Mouse (Mus musculus) kidney, adult 18-20 months (tissue): ENCODE results near the gene Ssmem1.

Source experiments
- DNase-seq: peaks from one replicate; pipeline ENCODE4 v3.0.0; 2021

Gene Ssmem1

GRCm38 (mm10) chr6:30509265-30510239, at the start of gene Ssmem1, which contains the start of gene Tmem209:
Gene Ssmem1, plus strand, starts transcription at chr6:30509849.
Gene Tmem209, minus strand, starts transcription at chr6:30509783.
- peak; percentile 99 for DNase-seq

- DNase-seq: peak; percentile 37
These were observed 48.8 kb upstream of the Ssmem1 start for GRCm38 (mm10) chr6:30460750-30461446.

GRCm38 (mm10) chr6:30461755-30462344, 47.8 kb upstream of the Ssmem1 start:
- no peak for DNase-seq

- DNase-seq: no peak
These were observed 46.8 kb upstream of the Ssmem1 start for GRCm38 (mm10) chr6:30462822-30463221.

GRCm38 (mm10) chr6:30465586-30465985, 44.1 kb upstream of the Ssmem1 start:
- no peak for DNase-seq

- no peak for DNase-seq
These were observed 41.6 kb upstream of the Ssmem1 start for GRCm38 (mm10) chr6:30468058-30468457.

GRCm38 (mm10) chr6:30468684-30469083, 41.0 kb upstream of the Ssmem1 start:
- DNase-seq: peak; percentile 55

GRCm38 (mm10) chr6:30469370-30469769, 40.3 kb upstream of the Ssmem1 start:
- DNase-seq: no peak

GRCm38 (mm10) chr6:30471706-30472105, 37.9 kb upstream of the Ssmem1 start:
- no peak for DNase-seq

GRCm38 (mm10) chr6:30476025-30476765, 33.5 kb upstream of the Ssmem1 start:
- no peak for DNase-seq

GRCm38 (mm10) chr6:30477210-30477714, 32.4 kb upstream of the Ssmem1 start:
- no peak for DNase-seq

GRCm38 (mm10) chr6:30477784-30478183, 31.9 kb upstream of the Ssmem1 start:
- DNase-seq: no peak

GRCm38 (mm10) chr6:30479418-30479817, 30.2 kb upstream of the Ssmem1 start:
- DNase-seq: no peak

- no peak for DNase-seq
These were observed 26.7 kb upstream of the Ssmem1 start for GRCm38 (mm10) chr6:30482908-30483307.

GRCm38 (mm10) chr6:30486504-30486903, 23.1 kb upstream of the Ssmem1 start:
- no peak for DNase-seq

GRCm38 (mm10) chr6:30499049-30499448, 10.6 kb upstream of the Ssmem1 start:
- no peak for DNase-seq

GRCm38 (mm10) chr6:30508824-30509223, 825 bp upstream of the Ssmem1 start:
- DNase-seq: no peak

GRCm38 (mm10) chr6:30510291-30510690, 642 bp downstream of the Ssmem1 start:
- no peak for DNase-seq

- DNase-seq: no peak
These were observed 4.6 kb downstream of the Ssmem1 start for GRCm38 (mm10) chr6:30514242-30514641.

- DNase-seq: no peak
These were observed 10.8 kb downstream of the Ssmem1 start for GRCm38 (mm10) chr6:30520400-30520799.

- peak; percentile 11 for DNase-seq
These were observed 16.0 kb downstream of the Ssmem1 start for GRCm38 (mm10) chr6:30525456-30526332.
